Comparison of ENCODE assay signal across 22 mouse cellular contexts in genomic region chr5:148649123-148649522, GRCm38 (mm10).
"Had no signal": no experiment of that assay in that cellular context is flagged by ENCODE, and none has a peak within 500 bp of the region (broad histone marks: within the 10 kb centered on the region; RNA-seq: fewer than 3 reads in every experiment).

No protein-coding gene starts in this region.

- H3K4me1 ChIP-seq: liver, embryonic 12.5 days; liver, embryonic 15.5 days; megakaryocyte, embryonic 14.5 days; neural tube, embryonic 12.5 days had no signal

- H3K36me3 ChIP-seq: limb, embryonic 10.5 days; limb, embryonic 13.5 days; liver, embryonic 12.5 days; liver, embryonic 15.5 days; lung, embryonic 15.5 days; neural tube, embryonic 12.5 days; neural tube, embryonic 15.5 days had no signal

- H3K9ac ChIP-seq: limb, embryonic 13.5 days; liver, embryonic 12.5 days; liver, embryonic 15.5 days; lung, embryonic 15.5 days; neural tube, embryonic 12.5 days; neural tube, embryonic 15.5 days had no signal

- DNase-seq: kidney, adult 2 months; kidney, postnatal 25 days; layer of hippocampus, postnatal 36 days; liver; lung, adult 18-20 months; lung, postnatal 10 days; lung, postnatal 36 days; midbrain, embryonic 14.5 days; right cerebral cortex, adult 18-20 months; thymus, adult 2 months; thymus, postnatal 14 days had no signal

- H3K9me3 ChIP-seq: limb, embryonic 10.5 days; limb, embryonic 13.5 days; liver, embryonic 15.5 days; lung, embryonic 15.5 days; neural tube, embryonic 12.5 days; neural tube, embryonic 15.5 days had no signal

- H3K27ac ChIP-seq: kidney, postnatal 0 days; layer of hippocampus, adult 2 months; limb, embryonic 10.5 days; limb, embryonic 13.5 days; liver, embryonic 12.5 days; liver, embryonic 15.5 days; lung, embryonic 15.5 days; neural tube, embryonic 12.5 days; neural tube, embryonic 15.5 days; stomach, postnatal 0 days had no signal

- H3K27me3 ChIP-seq: limb, embryonic 13.5 days; liver, embryonic 15.5 days; lung, embryonic 15.5 days; megakaryocyte, embryonic 14.5 days; neural tube, embryonic 12.5 days; neural tube, embryonic 15.5 days had no signal

- H3K4me3 ChIP-seq: layer of hippocampus, adult 2 months; limb, embryonic 10.5 days; limb, embryonic 13.5 days; liver, embryonic 12.5 days; liver, embryonic 15.5 days; lung, embryonic 15.5 days; megakaryocyte, embryonic 14.5 days; neural tube, embryonic 12.5 days; neural tube, embryonic 15.5 days had no signal
